Mouse (Mus musculus) leukemia stem cell, adult 10-12 weeks (primary cell): Measurements from ENCODE around the gene Cebpb. TPM values are rescaled to one million over a fixed set of nuclear protein-coding genes. Genes with fewer than 3 reads are reported as not detected.

Experiments used
- polyA plus RNA-seq: library from polyadenylated mRNA; stranded (reverse); fragments of >175 nt; gene quantifications from 2 replicates; pipeline ENCODE4 v1.2.3, GENCODE M21; 2012; ENCODE audit warnings: low replicate concordance

The Cebpb gene
- polyA plus RNA-seq = 69.7 and 200 TPM in 2 replicates

GRCm38 (mm10) chr2:167688498-167689451 is at the start of gene Cebpb:
Gene Cebpb (plus strand): TSS chr2:167688915.

DNA sequence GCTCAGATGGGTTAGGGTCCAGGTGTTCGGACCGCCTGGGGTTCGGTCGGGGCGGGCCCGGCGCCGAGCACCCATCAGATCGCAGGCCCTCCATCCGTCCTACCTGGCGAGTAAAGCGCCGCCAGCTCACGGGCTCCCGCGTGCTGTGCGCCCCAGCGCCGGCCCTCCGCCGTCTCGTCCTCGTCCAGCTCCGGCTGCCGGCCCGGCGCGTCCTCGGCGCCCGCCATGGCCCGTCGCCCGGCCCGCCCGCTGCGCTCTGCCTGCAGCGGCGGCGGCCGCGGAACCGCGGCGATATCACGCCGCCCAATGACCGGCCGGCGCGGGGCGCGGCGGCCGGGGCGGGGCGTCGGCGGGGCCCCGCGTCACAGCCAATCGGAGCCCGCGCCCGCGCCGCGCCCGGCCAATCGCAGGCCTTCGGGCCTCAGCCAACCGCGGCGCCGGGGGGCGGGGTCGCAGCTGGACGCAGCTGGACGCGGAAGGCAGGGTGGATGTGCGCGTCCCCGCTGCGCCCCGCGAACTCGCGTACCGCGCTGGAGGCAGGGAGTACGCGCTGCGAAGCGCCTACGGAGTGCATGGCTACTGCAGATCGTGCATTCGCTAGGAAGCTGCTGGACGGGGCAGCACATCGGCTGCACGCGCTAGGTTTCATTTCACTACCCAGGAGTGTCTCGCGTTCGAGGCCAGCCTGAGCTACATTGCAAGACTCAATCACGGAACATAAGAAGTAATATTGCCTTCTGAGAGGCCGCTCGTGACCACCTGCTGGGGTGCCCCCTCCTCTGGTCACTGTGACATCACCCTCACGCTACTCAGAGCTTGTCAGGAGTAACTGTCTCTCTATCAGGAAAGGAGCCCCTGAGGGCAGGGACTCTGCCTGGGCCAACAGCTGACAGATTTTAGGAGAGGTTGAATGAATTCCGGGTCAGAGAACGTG is 27.2 kb upstream of the Cebpb start, which contains the start of gene Gm20431:
Gm20431 (minus strand) TSS at position 227 of the 934 bp plus-strand sequence.

DNA sequence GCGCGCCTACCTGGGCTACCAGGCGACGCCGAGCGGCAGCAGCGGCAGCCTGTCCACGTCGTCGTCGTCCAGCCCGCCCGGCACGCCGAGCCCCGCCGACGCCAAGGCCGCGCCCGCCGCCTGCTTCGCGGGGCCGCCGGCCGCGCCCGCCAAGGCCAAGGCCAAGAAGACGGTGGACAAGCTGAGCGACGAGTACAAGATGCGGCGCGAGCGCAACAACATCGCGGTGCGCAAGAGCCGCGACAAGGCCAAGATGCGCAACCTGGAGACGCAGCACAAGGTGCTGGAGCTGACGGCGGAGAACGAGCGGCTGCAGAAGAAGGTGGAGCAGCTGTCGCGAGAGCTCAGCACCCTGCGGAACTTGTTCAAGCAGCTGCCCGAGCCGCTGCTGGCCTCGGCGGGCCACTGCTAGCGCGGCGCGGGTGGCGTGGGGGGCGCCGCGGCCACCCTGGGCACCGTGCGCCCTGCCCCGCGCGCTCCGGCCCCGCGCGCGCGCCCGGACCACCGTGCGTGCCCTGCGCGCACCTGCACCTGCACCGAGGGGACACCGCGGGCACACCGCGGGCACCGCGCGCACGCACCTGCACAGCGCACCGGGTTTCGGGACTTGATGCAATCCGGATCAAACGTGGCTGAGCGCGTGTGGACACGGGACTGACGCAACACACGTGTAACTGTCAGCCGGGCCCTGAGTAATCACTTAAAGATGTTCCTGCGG is 945 bp downstream of the Cebpb start, which contains the start of gene Tmem189:
Tmem189 (minus strand) TSS at position 322 of the 718 bp plus-strand sequence.

Other genes starting within 250 kb of the Cebpb start
- gene Rnf114, start 196.3 kb upstream of the Cebpb start, polyA plus RNA-seq = 18.3 and 25.0 TPM in 2 replicates
- gene Spata2, start 196.0 kb upstream of the Cebpb start, polyA plus RNA-seq = 24.2 and 37.0 TPM in 2 replicates
- 1.8 and 2.9 TPM in 2 replicates for gene Snai1, start 150.7 kb upstream of the Cebpb start, polyA plus RNA-seq
- gene Ube2v1, start 56.8 kb upstream of the Cebpb start, polyA plus RNA-seq = 132 and 291 TPM in 2 replicates
- not detected in 2 replicates for gene Gm20431, start 27.4 kb upstream of the Cebpb start, polyA plus RNA-seq
- 94.0 and 95.1 TPM in 2 replicates for gene Tmem189, start 907 bp downstream of the Cebpb start, polyA plus RNA-seq
- gene Ptpn1, start 243.1 kb downstream of the Cebpb start, polyA plus RNA-seq = 74.1 and 115 TPM in 2 replicates